Mouse (Mus musculus) testis, adult 2 months (tissue): ENCODE measurements around the gene Sema6d.

Source experiments
- CTCF ChIP-seq: fragments of 200-500 bp; IDR thresholded peaks from 2 replicates; pipeline ENCODE4 v1.5.1; 2012; ENCODE audit warnings: low read depth, mild to moderate bottlenecking, inconsistent platforms, low read length, moderate library complexity; ENCODE audit not compliant: control insufficient read depth, insufficient read depth, insufficient replicate concordance
- POLR2A ChIP-seq: fragments of 200-500 bp; IDR thresholded peaks from 2 replicates; pipeline ENCODE4 v1.6.1; 2012; ENCODE audit warnings: low read depth, mild to moderate bottlenecking, inconsistent platforms, low read length, moderate library complexity; ENCODE audit not compliant: control insufficient read depth

DNA sequence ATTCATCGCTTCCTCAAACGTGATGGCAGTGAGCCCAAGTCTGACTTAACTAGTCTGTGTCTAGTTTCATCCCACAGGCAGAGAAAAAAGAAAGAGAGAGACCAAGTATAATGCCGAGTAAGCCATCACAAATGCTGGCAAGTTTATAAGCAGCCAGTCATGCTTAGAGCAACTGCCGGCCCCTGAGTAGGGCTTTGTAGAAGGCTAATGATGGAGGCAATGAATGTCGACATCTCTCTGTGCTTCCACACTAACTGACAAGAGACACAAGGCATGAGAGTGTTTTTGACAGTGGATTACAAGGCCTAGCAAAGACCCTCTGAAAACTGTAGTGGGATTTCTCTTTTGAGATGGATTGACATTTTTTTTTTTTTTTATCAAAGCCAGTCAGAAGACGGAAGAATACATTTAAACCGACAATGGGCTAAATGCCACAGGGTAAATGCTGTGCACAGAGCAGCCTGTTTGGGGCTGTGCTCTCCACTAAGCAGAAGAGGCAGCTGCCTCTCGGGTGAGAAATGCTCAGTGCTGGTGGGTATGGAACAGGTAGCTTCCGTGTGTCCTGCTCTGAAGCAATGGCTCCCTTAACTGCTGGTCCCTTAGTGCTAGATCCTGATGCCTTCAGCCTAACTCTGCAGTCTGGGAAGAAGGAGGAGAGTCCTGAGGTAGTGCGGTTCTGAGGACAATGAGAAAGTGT, 380.7 kb downstream of the Sema6d start:
- no peak for TF ChIP-seq CTCF
- TF ChIP-seq POLR2A, result no peak
